Mouse (Mus musculus): Measurements from ENCODE around the gene Nid1. TPM values are rescaled to one million over a fixed set of nuclear protein-coding genes. Genes with fewer than 3 reads are reported as not detected.
A peak's percentile ranks its signal among the peaks of the same experiment; 100 is the strongest.
"Not testable (repeated sequence)": the region's sequence is repeated elsewhere in the genome, so short reads cannot be mapped to it uniquely, and the experiment has no call there.

The Nid1 gene
- polyA plus RNA-seq (2015; fragmentation: Nextera tagmentation; extraction: Ambion mirVana) = 112 and 120 TPM in 2 replicates

DNA sequence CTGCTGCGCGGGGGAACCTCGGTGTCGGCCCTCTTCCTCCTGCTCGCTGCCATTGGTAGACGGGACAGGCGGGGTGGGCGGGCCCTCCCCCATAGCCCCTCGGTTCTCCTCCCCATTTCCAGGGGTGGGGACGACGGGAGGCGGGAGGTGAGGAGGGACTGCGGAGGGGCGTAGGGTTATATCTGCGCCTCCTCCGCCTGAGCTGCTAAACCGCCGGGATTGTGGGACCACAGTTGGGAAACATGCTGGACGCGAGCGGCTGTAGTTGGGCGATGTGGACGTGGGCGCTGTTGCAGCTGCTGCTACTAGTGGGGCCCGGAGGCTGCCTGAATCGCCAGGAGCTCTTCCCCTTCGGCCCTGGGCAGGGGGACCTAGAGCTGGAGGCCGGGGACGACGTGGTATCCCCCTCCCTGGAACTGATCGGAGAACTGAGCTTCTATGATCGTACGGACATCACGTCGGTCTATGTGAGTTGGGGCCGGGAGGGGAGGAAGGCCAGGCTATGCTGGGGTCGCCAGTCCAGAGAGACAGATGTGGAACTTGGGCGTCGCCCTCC, at the start of gene Nid1:
TSS of gene Nid1 (plus strand) at position 92 of the 556 bp plus-strand sequence.
- H3K4me1 ChIP-seq (ENCODE audit: control insufficient read depth, insufficient read depth, low read length); H3K27me3 ChIP-seq (ENCODE audit: control insufficient read depth, insufficient read depth, low read length); H3K36me3 ChIP-seq (ENCODE audit: control insufficient read depth, insufficient read depth, low read length); H3K9me3 ChIP-seq (replicated peaks; ENCODE audit: control insufficient read depth, low read length); H3K27ac ChIP-seq (ENCODE audit: low read length); H3K9ac ChIP-seq (ENCODE audit: low read length): not testable (repeated sequence)
- under 1% methylated on average over 27 of the region's 39 CpGs for WGBS
- peak within 1 kb of the TSS; percentile 31; the same call in 1 of the 2 replicates for H3K4me2 ChIP-seq (ENCODE audit: low read depth, low read length)
- H3K4me3 ChIP-seq (replicated peaks; ENCODE audit: low read length) = peak within 1 kb of the TSS; percentile 33
- peak; percentile 82 for ATAC-seq (ENCODE audit: insufficient read depth, low FRiP score)

DNA sequence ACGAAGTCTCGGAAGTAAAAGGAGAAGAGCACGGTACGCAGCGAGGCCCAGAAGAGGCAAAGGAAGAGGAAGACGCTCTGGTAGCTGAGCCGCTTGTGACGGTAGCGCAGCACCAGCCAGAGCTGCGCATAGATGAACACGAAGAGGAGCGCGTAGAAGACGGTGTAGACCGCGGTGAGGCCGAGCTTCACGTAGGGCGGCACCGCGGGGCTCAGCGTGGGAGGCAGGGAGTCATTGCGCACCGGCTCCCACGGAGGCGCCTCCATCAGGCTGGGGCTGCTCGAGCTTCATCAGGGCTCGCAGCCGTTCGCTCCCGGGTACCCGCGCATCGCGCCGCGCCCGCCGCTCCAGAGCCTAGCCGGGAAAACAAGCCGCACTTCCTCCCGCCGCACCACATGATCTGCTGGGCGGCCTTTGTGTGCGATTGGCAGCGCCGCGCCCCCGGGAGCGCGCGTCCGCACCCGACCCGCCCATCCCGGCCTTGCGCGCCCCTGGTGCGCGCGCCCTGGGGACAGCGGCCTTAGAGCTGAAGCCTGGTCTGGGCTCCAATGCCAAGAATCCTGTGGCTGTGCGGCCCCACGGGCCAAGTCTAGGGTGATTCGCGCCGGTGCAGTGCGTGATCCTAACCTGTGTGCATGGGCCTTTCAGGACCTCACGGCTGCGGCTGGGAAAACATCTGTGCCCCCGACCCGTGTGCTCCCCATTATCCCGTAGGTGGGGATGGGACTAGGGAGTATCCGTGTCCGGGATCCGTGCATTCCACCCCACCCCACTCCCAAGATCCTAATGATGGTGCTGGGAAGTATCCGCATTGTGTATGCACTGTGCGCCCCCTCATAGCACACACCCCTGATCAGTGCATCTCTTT, 43.9 kb upstream of the Nid1 start, which contains the start of gene Gpr137b:
TSS of gene Gpr137b (minus strand) at position 787 of the 868 bp plus-strand sequence.
- WGBS = 0% methylated on average over 57 of the region's 78 CpGs
- peak within 1 kb of the TSS; percentile 60; the same call in 1 of the 2 replicates for H3K9ac ChIP-seq (ENCODE audit: low read length)

DNA sequence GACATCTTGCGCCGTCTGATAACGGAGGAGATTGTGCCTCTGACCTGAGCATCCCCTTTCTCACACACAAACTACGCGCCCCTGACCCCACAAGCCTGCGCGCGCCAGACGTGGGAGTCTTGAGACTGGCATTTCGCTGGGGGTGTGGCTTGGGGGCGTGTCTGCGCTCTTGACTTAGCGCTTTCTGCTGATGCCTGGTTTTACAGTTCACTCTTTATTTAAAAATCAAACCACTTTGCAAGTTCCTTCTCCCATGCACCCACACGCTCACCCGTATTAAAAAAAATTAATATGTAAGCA, 43.3 kb upstream of the Nid1 start:
- peak; percentile 50 for ATAC-seq (ENCODE audit: insufficient read depth, low FRiP score)
- H3K27me3 ChIP-seq (ENCODE audit: control insufficient read depth, insufficient read depth, low read length); H3K36me3 ChIP-seq (ENCODE audit: control insufficient read depth, insufficient read depth, low read length); H3K9me3 ChIP-seq (replicated peaks; ENCODE audit: control insufficient read depth, low read length); H3K4me1 ChIP-seq (ENCODE audit: control insufficient read depth, insufficient read depth, low read length); H3K27ac ChIP-seq (ENCODE audit: low read length); H3K9ac ChIP-seq (ENCODE audit: low read length): not testable (repeated sequence)
- peak overlapping the region; percentile 37 for H3K4me3 ChIP-seq (replicated peaks; ENCODE audit: low read length)
- 0% methylated on average over 12 of the region's 15 CpGs for WGBS
- H3K4me2 ChIP-seq (ENCODE audit: low read depth, low read length) = peak overlapping the region; percentile 55

More for the DNA sequence above, 43.9 kb upstream of the Nid1 start, which contains the start of gene Gpr137b:
- H3K9me3 ChIP-seq (replicated peaks; ENCODE audit: control insufficient read depth, low read length); H3K27me3 ChIP-seq (ENCODE audit: control insufficient read depth, insufficient read depth, low read length); H3K27ac ChIP-seq (ENCODE audit: low read length); H3K4me1 ChIP-seq (ENCODE audit: control insufficient read depth, insufficient read depth, low read length); H3K36me3 ChIP-seq (ENCODE audit: control insufficient read depth, insufficient read depth, low read length): not testable (repeated sequence)
- peak; percentile 90 for ATAC-seq (ENCODE audit: insufficient read depth, low FRiP score)
- Histone ChIP-seq H3K4me2 (ENCODE audit: low read depth, low read length) (peak within 1 kb of the TSS; percentile 55), H3K4me3 (replicated peaks; ENCODE audit: low read length) (peak within 1 kb of the TSS; percentile 42)

DNA sequence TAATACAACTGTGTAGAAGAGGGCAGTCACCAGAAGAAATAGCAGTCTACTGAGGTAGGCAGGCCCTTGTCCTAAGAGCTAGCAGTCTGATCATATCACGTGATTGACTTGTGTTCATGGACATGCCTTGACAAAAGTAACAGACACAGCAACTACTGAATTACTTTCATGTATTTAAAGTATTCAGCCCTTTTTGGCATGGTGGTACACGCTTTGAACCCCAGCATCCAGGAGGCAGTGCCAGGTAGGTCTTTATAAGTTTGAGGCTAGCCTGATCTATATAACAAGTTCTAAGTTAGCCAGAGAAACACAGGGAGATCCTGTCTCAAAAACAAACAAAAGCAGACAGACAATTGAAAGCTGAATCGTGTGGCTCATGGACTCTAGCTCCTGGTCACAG, 36.5 kb upstream of the Nid1 start:
- 74% methylated on average over 3 of the region's 3 CpGs for WGBS
- H3K27ac ChIP-seq (ENCODE audit: low read length); H3K27me3 ChIP-seq (ENCODE audit: control insufficient read depth, insufficient read depth, low read length); H3K4me3 ChIP-seq (replicated peaks; ENCODE audit: low read length); H3K9me3 ChIP-seq (replicated peaks; ENCODE audit: control insufficient read depth, low read length); H3K36me3 ChIP-seq (ENCODE audit: control insufficient read depth, insufficient read depth, low read length); H3K4me2 ChIP-seq (ENCODE audit: low read depth, low read length); ATAC-seq (ENCODE audit: insufficient read depth, low FRiP score); H3K4me1 ChIP-seq (ENCODE audit: control insufficient read depth, insufficient read depth, low read length); H3K9ac ChIP-seq (ENCODE audit: low read length): not testable (repeated sequence)

DNA sequence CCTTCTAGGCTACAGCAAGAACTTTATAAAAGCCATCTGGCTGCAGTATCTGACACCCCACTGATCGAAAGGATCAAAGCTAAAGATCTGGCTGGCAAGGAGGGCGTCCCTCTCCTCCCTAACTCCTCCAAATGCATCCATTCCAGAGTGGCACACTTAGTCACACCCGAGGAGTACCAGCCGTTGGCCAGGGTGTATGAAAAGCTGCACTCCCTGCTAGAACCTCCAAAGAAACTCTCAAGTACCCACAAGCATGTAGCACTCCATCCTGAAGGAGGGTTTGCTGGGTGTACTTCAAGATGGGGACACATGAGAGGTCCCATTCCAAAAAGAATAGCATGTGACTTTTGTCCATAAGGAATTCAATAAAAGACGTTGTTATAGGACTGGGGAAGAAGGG, 34.5 kb upstream of the Nid1 start:
- H3K27me3 ChIP-seq (ENCODE audit: control insufficient read depth, insufficient read depth, low read length); H3K4me3 ChIP-seq (replicated peaks; ENCODE audit: low read length); H3K9me3 ChIP-seq (replicated peaks; ENCODE audit: control insufficient read depth, low read length); H3K36me3 ChIP-seq (ENCODE audit: control insufficient read depth, insufficient read depth, low read length); H3K4me1 ChIP-seq (ENCODE audit: control insufficient read depth, insufficient read depth, low read length); ATAC-seq (ENCODE audit: insufficient read depth, low FRiP score); H3K27ac ChIP-seq (ENCODE audit: low read length); H3K9ac ChIP-seq (ENCODE audit: low read length); H3K4me2 ChIP-seq (ENCODE audit: low read depth, low read length): not testable (repeated sequence)
- 69% methylated on average over 5 of the region's 5 CpGs for WGBS

DNA sequence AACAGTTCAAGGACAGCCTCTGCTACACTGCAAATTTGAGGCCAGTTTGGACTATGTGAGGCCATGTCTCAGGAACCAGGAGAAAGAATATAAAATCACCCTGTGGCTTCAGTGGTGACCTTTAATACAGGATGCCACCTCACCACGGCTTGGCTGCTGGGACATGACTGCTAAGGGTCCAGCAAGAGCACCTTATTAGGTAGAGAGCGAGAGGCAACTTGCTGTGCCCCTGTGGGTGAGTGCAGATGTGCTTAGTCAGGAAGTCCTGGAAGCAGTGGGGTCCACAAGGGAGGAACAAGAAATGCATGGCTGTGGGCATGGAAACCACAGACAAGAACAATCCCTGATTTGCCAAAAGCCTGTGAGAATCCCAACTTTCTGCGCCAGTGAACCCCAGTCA, 34.0 kb upstream of the Nid1 start:
- H3K9ac ChIP-seq (ENCODE audit: low read length); H3K27ac ChIP-seq (ENCODE audit: low read length); H3K9me3 ChIP-seq (replicated peaks; ENCODE audit: control insufficient read depth, low read length); H3K4me3 ChIP-seq (replicated peaks; ENCODE audit: low read length); H3K36me3 ChIP-seq (ENCODE audit: control insufficient read depth, insufficient read depth, low read length); H3K4me2 ChIP-seq (ENCODE audit: low read depth, low read length); ATAC-seq (ENCODE audit: insufficient read depth, low FRiP score); H3K4me1 ChIP-seq (ENCODE audit: control insufficient read depth, insufficient read depth, low read length); H3K27me3 ChIP-seq (ENCODE audit: control insufficient read depth, insufficient read depth, low read length): not testable (repeated sequence)
- 81% methylated on average over 3 of the region's 3 CpGs for WGBS

DNA sequence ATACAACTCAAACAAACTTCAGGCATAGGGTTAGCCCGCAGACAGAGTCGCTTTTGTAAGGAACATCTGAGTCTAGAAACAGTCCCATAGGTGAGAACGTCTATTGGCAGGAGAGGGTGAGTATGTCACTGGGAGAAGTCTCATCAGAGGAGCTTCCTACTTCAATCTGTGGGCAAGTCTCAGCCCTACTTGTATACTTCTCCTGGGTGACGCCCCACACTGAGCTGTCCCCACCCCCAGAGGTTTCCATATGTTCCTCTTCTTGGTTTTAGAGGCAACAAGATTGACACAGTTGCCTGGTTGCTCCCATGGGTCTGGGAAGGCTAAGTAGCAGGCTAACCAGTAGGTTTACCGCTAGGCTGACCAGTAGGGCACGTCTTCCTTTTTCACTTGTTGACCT, 33.5 kb upstream of the Nid1 start:
- not testable (repeated sequence) for H3K9me3 ChIP-seq (replicated peaks; ENCODE audit: control insufficient read depth, low read length); H3K4me3 ChIP-seq (replicated peaks; ENCODE audit: low read length); H3K4me2 ChIP-seq (ENCODE audit: low read depth, low read length); ATAC-seq (ENCODE audit: insufficient read depth, low FRiP score); H3K4me1 ChIP-seq (ENCODE audit: control insufficient read depth, insufficient read depth, low read length); H3K9ac ChIP-seq (ENCODE audit: low read length); H3K27me3 ChIP-seq (ENCODE audit: control insufficient read depth, insufficient read depth, low read length); H3K36me3 ChIP-seq (ENCODE audit: control insufficient read depth, insufficient read depth, low read length); H3K27ac ChIP-seq (ENCODE audit: low read length)
- 75% methylated on average over 4 of the region's 6 CpGs for WGBS

DNA sequence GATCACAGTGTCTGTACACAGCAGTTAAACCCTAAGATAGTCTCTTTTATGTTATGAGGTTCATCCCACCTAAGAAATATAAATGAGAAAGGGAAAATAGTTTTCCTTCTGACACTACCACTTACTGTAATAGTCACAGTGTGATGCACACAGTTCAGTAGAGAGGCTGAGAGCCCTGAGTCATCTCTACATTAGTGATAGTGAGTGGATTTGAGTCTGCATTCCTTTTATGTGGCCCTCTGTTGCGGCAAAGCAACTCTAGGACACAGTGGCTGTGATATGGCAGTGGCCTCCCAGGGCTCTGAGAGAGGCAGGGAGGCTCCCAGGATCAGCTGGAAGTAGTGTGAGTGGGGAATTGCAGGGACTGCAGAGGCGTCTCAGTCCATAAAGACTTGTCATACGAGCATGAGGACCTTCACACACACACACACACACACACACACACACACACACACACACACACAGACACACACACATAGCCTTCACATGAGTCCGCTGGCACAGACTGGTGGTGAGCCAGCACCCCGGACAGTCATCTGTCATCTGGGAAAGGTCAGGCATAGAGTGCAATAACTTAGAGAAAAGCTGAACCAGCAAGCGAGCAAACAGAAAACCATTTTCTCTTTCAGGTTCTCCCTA, 32.7 kb upstream of the Nid1 start:
- not testable (repeated sequence) for H3K27me3 ChIP-seq (ENCODE audit: control insufficient read depth, insufficient read depth, low read length); H3K4me1 ChIP-seq (ENCODE audit: control insufficient read depth, insufficient read depth, low read length); H3K9ac ChIP-seq (ENCODE audit: low read length); H3K9me3 ChIP-seq (replicated peaks; ENCODE audit: control insufficient read depth, low read length); ATAC-seq (ENCODE audit: insufficient read depth, low FRiP score); H3K27ac ChIP-seq (ENCODE audit: low read length); H3K4me2 ChIP-seq (ENCODE audit: low read depth, low read length); H3K36me3 ChIP-seq (ENCODE audit: control insufficient read depth, insufficient read depth, low read length); H3K4me3 ChIP-seq (replicated peaks; ENCODE audit: low read length)
- 69% methylated on average over 5 of the region's 6 CpGs for WGBS

DNA sequence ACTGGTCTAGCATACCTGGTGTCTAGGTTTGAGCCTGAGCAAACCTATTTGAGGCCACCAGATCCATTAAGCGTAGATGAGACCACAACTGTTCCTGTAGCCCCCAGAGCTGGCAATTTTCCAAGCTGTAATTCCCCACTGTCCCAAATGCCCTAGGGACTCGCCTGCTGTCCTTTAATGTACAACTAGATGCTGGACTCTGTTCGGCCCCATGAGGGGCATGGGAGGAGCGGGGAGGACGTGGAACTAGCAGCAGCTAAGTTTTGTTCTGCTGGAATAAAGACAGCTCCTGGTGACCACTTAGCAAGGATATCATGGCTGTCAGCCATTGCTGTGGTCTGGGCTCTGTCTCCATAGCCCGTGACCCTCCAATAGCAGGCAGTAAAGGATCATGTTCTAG, 31.8 kb upstream of the Nid1 start:
- not testable (repeated sequence) for H3K36me3 ChIP-seq (ENCODE audit: control insufficient read depth, insufficient read depth, low read length); H3K4me3 ChIP-seq (replicated peaks; ENCODE audit: low read length); H3K4me2 ChIP-seq (ENCODE audit: low read depth, low read length); ATAC-seq (ENCODE audit: insufficient read depth, low FRiP score); H3K9ac ChIP-seq (ENCODE audit: low read length); H3K27ac ChIP-seq (ENCODE audit: low read length); H3K4me1 ChIP-seq (ENCODE audit: control insufficient read depth, insufficient read depth, low read length); H3K9me3 ChIP-seq (replicated peaks; ENCODE audit: control insufficient read depth, low read length); H3K27me3 ChIP-seq (ENCODE audit: control insufficient read depth, insufficient read depth, low read length)
- WGBS = no CpG with 5 or more reads among the region's 6 CpGs
